Mouse (Mus musculus) induced T-regulatory cell, adult 2 months (primary cell): ENCODE measurements around the gene Gm20696.
A peak's percentile ranks its signal among the peaks of the same experiment; 100 is the strongest.

ENCODE experiments used
- DNase-seq: peaks from one replicate; pipeline ENCODE4 v3.0.0-alpha.2; 2012; ENCODE audit warnings: low read depth

Gene Gm20696

DNA sequence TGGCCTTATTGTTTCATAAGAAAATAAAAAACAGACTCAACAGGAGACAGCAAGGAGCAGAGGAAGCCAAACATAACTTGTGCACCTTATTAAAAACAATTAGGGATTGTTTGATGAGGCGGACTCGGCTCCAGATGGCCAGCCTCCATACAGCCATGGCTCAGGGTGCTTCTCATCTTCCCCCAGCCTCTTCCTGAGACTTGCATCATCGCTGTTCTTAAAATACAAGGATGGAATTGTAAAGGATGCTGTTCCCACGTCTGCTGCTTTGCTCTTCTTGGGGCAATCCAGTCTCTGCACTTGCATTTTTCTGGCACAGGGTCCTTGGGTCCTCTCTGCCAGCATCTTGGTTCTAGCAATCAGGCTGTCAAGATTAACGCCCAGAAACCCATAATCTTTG, 94.5 kb downstream of the Gm20696 start:
- DNase-seq: no peak

DNA sequence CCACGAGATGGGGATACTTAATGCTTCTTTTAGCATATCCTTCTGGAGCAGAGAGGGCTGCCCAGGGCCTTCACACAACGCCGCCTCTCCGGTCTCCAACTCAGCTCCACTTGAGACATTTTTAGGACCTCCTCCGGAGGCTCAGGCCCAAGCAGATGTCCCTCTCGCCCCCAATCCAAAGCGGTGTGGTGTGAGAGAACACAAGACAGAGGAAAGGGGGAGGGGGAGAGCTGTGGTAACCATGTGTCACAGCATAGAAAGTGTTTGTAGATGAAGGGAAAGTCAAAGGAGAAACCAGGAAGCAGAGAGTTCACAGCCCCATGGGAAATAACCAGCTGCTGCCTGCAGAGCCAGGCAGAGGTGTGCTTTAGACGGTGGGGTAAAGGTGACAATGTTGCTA, 99.7 kb downstream of the Gm20696 start:
- no peak for DNase-seq

DNA sequence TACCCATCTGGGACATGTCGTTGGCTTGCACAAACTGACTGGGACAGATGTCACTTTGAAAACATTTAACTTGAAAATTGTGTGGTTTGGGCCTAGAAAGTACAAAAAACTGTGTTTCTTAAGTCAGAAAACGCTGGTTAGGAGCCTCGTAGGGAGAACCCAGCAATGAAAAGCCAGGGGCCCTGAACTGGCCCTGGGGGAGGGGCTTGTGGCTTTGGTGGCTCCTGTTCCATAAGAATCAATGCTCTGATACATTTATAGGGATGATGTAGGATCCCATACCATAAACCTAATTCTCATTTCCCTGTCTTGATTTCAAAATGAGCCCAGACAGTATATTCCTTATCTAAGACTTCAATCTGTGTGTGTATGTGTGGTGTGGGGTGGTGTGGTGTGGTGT, 101.8 kb downstream of the Gm20696 start:
- DNase-seq: no peak

DNA sequence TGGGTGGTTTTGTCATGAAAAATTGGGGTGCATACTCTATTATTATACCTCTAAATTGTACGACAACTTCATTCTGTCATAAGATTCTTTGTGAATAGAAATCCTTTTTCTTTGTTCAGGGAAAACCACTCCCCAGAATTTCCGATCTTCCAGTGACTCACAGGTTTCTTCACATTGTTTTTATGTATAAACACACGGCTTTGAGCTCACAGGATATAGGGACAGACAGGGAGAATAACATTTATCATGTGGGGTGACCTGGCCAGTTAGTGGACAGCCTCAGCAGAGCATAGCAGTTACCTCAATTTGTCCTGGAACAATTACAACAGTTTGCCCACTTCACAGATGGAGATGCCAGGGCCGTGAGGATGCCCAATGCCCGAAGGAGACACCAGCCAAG, 109.6 kb downstream of the Gm20696 start:
- DNase-seq: no peak

DNA sequence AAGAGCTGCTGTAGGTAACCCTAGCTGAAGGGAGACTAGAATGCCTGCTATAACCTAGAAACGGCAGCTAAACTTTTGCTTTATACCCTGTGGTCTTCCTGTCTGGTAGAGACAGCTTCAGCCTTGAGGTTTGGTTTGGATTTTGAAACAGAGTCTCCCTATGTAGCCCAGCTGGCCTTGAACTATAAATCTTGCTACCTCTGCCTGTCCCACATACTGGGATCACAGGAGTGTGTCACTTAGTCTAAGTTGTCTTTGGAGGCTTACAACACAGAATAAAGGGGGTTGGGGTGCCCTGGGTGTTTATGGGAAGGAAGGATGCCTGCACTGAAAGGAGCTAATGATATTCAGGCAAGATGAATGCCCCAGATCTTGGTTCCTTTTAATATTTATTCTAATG, 113.8 kb downstream of the Gm20696 start:
- no peak for DNase-seq

DNA sequence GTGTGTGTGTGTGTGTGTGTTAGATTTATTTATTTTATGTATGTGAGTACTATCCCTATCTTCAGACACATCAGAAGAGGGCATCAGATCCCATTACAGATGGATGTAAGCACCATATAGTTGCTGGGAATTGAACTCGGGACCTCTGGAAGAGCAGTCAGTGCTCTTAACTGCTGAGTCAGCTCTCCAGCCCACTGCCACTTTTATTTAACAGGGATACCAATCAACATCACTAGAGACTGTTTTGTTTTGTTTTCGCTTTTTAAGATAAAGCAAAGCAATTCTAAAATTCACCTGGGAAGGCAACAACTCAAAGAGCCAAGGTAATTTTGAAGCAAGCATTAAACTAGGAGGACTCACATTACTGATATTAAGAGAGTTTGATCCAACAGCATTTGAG, 120.2 kb downstream of the Gm20696 start:
- DNase-seq: no peak

DNA sequence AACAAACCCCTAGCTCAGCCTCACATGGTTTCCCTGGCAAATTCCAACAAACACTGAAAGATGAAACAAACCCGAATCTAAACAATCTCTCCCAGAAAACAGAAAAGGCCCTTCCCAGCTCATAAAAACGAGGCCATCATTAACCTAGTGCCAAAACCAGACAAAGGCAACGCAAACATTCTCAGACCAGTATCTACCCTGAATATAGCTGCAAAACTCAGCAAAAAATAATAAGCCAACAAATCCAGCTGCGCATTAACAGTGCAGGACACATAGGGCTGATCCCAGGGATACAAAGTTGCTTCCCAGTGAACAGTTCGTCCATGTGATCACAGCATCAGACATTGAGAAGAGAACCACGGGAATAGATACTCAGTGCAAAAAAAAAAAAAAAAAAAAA, 121.2 kb downstream of the Gm20696 start:
- DNase-seq: no peak

DNA sequence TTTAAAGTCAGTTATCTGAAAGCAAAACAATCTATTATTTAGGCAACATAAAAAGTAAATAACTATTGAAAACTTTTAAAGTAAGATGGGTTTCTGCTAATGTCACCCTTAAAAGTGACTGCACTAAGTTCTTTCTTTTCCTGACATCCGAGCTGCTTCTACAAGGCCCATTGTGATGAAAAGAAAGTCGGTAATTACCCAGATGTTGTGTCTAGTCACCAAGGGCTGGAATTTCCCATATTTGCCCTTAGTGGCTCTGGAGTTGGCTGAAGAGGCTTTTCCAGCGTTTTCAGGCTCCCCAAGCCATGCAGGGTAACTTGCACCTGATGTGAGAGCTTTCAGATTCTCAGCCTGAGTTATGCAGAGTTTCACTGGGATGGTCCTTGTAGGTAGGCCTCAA, 125.5 kb downstream of the Gm20696 start:
- DNase-seq: no peak

DNA sequence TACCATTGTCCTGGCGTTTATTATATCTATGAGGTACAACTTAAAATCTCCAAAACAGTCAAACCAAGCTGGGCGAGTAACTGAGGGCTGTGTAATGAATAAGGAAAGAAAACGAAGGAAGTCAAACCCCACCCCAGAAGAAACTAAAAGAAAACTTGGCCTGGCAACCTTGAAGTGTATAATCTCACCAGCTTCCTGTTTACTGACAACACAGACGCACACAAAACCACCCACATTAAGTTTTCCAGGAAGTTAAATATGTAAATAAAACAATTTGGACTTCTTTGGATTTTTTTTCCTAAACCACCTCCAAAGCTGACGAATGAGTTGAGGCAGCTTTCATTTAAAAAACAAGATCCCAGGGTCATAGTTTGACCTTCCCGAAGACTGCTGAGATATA, 125.9 kb downstream of the Gm20696 start:
- peak; percentile 12 for DNase-seq

DNA sequence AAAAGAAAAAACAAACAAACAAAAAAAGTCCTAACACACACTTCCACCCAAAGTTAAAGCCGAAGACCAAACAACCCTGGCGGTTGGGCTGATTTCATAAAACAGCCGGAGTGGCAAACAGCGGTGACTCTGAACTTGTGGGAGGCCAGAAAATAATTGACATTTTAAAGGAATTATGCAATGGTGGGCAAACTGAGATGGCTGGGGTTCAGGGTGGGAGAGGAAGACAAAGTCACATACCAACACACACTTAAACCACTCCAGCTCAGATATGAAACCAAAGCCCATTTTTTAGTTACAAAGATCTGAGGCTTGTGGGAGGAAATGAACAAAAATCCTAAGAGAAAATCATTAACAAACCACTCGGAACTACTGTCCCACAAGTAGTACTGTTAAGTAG, 126.5 kb downstream of the Gm20696 start:
- DNase-seq: no peak

DNA sequence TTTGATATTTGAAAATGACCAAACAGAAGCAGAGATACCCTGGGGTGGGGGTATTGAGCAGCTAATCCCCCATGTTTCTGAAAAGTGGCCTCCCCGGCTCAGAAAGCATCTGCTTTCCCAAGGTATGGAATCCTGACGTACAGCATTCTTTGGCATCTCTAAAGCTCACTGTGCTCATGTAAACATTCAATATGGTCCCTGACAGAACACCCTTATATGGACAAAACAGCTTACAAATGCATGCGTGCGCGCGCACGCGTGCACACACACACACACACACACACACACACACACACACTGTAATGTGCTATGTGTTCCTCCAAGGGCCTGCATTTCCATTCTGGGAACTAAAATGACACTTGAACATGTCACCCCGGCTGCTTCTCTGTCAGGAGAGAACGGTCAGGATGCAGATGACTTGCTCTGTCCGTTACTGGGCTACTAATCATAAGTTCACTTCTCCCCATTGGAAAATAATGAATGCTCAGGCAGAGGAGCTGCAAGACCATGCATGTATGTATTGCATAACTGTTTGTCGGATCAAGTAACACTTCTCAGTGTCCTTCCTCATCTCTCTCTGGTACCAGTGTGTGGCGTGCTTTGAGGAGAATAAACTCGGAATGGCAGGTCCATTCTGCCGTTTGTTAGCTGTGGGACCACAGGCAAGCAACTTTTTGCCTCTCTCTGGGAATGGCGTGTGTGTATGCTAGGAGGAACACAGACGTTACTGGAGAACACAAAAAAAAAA, 128.2 kb downstream of the Gm20696 start:
- no peak for DNase-seq

DNA sequence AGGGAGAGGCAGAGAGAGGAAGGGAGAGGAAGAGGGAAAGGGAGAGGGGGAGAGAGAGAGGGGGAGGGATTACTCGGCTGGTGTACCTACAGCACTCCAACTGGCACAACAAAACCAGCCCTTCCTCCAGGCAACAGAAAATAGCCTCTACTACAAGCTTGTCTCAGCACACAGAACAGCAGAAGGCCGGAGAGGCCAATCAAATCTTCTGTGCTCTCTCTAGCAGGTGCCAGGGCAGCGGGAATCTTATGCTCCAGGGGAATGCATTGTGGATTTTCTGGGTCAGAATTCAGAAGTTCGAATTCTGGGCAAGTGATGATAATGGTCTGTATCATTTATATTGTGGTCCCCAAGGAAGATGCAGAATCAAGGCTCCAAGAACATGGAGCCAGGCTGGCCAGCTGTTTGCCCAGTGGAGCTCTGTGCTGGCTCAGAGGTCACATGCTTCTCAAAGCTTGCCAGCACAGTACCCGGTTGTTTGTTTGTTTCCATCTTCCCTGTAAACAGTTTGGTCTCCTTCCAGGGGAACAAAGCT, 132.3 kb downstream of the Gm20696 start:
- DNase-seq: no peak

DNA sequence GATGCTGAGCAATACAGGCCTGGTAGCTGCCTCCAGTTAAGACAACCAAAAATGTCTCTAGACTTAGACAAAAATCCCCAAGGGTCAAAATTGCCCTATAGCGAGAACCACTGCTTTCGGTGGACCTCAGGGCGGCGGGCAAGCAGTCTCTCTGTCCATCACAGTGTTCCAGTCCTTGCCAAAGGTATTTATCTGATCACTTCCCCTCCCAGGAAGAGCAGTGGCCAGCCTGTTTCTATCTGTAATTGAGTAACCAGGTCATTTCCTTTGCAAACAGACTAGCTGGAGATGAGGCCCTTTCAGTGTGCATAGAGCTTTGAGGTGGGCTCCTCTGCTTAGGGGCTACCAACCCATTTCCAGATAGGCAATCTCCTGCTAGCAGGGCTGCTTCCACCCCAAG, 134.1 kb downstream of the Gm20696 start:
- DNase-seq: no peak

DNA sequence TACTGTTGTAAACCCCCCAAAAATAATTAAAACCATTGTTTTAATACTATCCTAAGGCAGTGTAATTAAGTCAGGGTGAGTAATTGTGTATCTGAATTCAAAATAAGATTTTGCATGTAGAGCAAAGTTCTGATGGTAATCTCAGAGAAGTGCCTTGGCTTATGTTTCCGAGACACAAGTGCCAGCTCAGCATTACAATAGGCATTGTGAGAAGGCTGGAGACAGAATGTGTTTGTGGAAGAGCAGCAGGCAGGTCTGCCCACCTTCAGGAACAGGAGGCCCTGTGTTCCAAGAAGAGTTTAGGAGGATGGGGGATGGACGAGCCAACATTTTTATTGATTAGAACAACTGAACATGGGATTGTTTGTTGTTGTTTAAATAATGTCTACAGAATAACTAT, 137.6 kb downstream of the Gm20696 start:
- no peak for DNase-seq

DNA sequence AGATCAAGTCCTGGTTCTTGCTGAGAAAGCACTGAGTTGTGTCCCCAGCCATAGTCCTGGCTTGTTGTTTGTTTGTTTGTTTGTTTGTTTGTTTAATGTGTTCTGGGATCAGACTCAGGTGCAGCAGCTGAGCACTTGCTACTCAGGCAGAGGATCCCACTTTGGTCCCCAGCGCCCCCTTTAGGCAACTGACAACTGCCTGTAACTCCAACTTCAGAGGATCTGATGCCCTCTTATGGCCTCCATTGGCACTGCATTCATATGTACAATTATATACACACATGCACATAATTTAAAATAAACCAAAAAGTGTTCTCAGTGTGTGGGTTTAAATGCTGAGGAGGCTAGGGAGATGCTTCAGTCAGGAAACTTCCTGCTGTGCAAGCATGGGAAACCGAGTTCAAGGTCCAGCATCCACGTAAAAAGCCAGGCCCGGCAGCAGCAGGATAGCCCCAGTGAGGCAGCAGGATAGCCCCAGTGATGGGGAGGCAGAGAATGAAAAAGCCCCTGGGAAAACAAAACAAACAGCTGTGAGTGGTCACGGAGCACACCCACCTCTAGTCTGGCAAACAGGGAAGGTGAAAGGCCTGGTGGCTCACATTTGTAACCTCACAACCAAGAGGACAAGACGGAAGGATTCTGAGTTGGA, 139.0 kb downstream of the Gm20696 start:
- no peak for DNase-seq

DNA sequence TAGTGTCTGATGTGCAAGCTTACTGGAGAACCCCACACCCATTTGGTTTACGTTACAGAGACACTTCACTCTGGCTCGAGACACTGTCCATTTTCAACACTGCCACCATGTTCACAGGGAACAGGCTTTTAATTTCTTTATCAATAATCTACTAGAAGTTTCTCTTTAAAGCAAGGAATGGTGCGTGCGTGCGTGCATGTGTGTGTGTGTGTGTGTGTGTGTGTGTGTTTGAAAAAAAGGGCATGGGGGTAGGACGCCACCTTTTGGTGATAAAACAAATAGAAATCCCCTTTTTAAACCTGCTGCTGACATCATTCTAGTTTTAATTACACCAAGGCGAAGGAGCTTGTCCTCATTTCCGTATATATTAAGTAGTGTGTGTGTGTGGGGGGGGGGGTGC, 141.2 kb downstream of the Gm20696 start:
- peak; percentile 57 for DNase-seq

DNA sequence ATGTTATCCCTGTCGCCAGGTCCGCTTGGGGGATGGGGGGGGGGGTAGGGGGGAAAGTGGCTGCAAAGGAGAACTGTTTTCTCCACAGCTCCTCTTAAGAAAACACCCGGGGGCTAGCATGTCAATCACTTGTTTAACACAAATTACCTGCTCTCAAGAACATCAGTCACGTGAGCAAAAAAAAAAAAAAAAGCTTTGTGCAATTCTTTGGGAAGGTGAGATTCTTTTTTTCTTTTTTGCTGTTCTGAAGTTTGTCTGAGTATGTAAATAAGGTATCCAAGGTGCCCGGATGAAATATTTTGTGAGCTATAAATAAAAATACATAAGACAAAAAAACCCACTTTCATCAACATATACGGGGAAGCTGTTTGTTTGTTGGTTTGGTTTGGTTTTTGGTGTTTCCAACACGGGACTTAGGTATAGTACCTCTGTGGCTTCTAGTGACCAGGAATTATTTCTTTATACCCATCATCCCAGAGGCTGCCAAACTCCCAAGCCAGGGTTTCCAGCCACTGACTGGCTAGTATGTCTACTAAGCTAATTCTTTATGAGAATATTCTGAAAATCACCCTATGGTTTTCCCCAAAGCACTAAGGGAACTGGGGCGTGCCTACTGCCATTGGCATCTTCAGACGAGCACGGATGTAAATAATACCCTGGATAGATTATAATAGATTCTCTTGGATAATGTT, 142.8 kb downstream of the Gm20696 start:
- DNase-seq: peak; percentile 41

DNA sequence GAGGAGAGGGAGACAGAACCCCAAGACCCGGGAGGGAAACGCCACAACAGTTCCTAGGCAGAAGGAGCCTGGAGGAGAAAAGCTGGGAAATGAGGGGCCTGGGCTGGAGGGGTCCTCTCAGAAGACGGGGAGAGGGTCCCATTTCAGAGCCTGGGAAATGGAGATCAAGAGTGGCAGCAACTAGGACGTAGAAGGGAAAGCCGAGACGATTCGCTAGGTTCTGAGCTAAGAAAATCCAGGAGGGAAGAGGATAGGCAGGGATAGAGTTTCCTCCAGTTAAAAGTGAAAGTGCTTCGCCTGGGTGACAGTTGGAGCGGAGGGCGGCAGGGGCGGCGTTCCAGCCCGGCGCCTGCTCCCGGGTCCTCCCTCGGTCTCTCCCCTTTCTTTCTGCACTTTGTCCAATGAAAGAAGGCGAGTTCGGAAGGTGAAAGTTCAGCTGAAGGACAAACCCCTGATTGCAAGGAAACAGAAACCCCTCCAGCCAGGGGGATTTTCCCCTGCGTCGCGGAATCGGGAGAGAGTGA, 143.4 kb downstream of the Gm20696 start:
- peak; percentile 63 for DNase-seq

DNA sequence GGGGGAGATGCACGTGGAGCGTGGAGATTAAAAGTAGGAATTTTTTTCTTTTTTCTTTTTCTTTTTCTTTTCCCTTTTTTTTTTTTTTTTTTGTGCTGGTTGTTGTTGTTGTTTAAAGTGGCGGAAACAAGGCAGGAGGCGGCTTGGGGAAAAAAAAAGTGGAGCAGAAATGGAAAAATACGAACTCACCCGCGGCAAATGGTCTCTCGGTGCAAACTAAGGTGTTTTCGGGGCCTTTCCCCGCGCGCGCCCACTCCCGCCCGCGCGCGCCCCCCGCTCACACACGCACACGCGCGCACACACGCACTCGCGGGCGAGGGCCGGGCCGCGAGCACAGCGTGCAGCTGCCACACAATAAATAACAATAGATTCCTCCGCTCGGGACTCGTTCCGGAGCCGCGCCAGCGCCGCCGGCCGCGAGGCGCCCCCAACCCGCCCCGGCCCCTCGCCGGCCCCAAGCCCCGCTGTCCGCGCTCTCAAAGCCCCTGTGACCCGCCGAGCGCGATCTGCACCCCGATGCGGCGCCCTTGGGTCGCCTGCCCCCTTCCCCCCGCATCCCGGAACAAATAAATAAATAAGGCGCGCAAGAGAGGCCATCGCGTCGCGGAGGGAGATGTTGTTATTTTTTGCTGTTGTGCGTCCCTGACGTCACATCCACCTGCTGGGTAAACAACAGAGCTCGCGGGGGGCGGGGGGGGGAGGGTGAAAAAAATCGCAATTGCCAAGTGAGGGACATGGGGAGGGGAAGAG, 144.1 kb downstream of the Gm20696 start, which contains the start of gene Foxp1:
Gene Foxp1, minus strand, starts transcription at position 363 of the 750 bp plus-strand sequence.
- DNase-seq: peak; percentile 89

DNA sequence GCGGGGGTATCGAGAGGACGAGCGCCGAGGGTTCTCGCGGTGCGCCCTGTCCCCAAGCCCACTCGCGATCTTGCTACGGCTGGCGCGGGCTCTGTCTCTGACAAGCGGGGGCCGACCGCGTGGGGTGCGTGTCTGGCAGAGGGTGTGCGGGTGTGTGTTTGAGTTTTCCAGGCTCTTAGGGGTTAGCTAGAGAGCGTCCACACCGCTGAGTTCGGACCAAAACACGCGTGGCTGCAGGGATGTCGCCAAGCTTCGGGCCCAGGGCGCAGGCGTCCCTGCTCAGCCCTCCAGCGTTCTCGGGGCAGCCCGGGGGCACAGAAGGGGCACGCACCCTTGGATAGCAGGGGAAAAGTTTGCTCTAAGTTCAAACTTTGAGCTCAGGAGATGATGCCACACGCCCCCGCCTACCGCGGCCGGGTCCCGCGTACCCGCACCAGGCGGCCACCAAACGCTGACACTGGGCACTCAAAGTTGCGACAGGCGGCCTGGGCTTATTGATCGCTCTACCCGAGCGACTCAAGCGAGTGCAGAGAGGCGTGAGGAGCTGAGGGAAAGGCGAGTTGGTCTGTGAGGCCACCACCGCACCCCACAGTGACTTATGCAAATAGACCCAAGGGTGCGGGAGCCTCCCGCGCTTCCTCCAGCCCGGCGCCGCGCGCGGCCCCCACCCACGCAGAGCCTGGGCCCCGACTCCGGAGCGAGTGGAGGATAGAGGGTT, 144.8 kb downstream of the Gm20696 start:
- peak; percentile 61 for DNase-seq

DNA sequence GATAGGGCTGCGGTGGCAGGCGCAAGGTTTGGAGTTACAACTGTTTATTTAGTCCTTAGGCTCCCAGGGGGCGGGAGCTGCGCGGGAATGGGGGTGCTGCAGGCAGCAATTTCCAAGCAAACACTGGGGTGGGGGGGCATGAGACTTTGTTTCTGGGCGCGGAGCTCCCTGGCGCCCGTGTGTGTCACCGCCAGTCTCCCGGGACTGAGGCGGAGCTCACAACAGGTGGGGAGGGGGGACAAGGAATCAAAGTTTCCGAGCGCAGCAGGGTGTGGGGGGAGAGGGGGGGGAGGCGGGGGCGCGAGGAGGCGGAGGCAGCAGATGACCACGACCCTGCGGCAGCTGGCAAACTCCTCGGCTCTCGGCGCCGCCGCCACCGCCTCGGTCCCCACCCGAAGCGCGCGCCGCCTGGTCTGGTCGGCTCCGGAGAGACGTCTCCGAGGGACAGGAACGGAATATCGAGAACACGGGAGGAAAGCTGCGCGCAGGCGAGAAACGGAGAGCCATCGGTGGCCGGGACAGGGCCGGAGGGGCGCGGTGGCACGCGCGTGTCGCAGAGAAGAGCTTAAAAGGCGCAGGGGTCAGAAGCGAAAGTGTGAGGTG, 145.5 kb downstream of the Gm20696 start:
- no peak for DNase-seq
